Mouse (Mus musculus) lung, postnatal 25 days (tissue): Measurements from ENCODE around the gene Elovl7.

Source experiments
- DNase-seq: peaks from one replicate; pipeline ENCODE4 v3.0.0; 2022; ENCODE audit warnings: low spot score

Elovl7 gene

DNA sequence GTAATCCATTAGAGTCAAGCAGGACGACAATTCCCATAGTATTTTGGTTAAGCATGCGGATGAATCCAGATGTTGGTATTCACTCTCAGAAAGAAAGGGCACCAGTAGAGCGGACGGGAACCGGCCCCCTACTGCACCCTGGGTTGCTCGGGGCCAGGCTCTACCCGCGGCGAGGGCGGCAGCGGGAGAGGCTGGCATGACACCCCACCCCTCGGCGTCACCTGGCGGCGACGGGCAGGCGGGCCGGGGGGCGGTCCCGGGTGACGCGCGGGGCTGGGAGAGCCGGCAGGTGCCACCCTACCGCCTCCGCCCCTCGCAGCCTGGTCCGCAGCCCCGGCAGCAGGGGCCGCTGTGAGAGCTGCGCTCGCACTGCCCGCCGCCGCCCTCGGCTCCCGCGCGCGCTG lies at the start of gene Elovl7:
TSS of gene Elovl7 (plus strand) at position 324 of the 404 bp plus-strand sequence.
- DNase-seq = peak; percentile 86

- no peak for DNase-seq
Observed at GRCm38 (mm10) chr13:108164621-108165020, 49.6 kb upstream of the Elovl7 start.

DNA sequence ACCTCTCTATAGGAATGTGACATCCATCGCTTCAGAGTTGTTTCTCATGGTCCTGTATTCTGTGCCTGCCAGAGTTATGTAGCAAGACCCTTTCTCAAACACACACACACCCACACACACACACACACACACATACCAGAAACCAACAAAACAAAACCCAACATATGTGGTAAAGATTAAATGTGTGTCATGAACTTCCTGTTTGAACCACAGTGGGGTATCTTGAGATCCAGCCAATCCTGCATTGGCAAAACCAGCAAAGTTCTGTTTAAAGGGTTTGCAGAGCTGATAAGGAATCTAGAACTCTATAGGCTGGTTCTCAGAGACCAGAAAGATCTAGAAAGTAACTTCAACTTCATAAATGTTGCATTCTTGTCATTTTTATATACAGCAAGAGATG lies 44.2 kb upstream of the Elovl7 start:
- DNase-seq = no peak

- no peak for DNase-seq
Observed at GRCm38 (mm10) chr13:108170511-108170910, 43.7 kb upstream of the Elovl7 start.

DNA sequence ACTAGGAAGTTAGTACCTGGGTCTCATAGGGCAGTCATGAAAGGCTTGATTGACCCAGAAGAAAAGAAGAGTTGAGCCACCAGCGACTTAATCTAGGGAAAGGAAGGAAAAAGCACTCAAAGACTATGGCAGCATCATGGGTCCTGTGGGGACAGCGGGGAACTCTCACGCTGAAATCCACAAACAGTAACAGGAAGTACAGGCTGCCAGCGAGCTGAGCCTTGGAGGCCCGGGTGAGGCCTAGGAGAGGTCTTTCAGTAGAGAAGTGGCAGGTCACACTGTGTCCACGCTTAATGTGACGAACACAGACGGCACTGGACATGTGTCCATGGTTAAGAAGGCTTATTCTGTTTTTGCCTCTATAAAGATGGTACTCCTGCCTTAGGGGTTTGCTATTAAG lies 34.6 kb upstream of the Elovl7 start:
- DNase-seq = no peak

DNA sequence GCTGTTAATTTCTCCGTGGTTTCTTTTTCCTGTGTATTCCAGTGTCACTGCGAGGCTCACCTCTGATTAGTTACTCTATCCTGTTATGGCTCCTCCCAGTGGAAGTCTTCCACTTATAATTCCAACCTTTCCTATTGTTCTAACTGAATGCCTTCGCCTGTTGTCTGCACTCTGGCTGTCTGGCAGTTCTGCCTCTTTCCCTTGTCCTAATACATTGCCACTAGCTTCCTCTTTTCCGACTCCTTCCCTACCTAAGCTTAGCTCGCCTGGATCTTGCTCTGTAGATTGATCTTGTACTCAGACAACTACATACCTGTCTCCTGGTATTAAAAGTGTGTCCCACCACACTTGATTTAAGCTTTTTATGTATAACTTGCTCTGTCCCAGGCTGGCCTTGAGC lies 33.4 kb upstream of the Elovl7 start:
- DNase-seq = no peak

DNA sequence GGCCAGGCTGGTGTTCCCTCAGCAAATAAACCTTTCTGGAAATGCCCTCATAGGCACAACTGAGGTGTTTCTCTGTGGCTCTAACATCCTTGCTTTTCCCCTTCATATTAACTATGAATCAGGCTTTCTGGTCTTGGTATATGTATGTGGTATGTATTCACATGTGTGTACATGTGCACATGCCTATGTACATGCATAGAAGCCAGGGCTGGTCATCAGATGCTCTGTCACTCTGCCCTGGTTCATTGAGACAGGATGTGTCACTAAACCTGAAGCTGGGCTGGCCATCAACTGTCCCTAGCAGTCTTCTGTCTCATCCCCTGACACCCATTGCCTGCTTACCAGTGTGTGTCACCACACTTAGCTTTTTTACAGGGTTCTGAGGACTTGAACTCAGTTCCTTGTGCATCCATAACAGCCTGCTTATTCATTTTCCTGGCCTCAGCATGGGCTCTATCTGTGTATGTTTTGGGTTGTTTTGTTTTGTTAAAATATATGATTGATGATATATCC lies 29.4 kb upstream of the Elovl7 start:
- no peak for DNase-seq

DNA sequence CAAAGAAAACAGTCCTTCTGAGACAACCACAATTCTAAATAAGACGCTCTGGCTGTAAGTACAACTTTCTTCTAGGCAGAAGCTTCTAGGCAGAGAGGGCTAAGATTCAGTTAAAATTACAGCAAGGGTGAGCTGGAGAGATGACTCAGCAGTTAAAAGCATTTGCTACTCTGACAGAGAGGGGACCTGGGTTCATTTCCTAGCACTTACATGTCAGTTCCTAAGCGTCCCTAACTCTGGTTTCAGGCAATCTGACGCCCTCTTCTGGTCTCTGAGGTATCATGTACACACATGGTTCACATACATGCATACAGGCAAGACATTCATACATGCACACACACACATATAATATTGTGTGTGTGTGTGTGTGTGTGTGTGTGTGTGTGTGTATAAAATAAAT lies 28.7 kb upstream of the Elovl7 start:
- DNase-seq = no peak

GRCm38 (mm10) chr13:108187994-108188393 lies 26.2 kb upstream of the Elovl7 start:
- no peak for DNase-seq

GRCm38 (mm10) chr13:108191074-108191720 lies 23.0 kb upstream of the Elovl7 start:
- DNase-seq = peak; percentile 55

DNA sequence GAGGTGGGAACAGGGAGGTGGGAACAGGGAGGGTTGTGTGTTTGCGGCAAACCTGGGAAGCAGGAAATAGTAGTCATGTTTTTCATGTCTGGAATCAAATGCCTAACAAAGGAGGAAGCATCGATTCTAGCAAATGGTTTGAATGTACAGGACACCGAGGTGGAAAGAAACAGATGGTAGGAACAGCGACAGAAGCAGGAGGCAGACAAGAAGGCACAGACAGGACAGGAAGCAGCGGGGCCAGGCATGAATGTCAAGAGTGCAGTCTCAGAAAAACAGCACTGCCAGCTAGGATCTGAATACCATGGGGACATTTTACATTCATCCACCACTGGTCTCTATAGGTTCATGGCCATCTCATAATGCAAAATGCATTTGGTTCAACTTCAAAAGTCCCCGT lies 18.7 kb upstream of the Elovl7 start:
- DNase-seq = no peak

- DNase-seq = no peak
Observed at GRCm38 (mm10) chr13:108204857-108205256, 9.3 kb upstream of the Elovl7 start.

DNA sequence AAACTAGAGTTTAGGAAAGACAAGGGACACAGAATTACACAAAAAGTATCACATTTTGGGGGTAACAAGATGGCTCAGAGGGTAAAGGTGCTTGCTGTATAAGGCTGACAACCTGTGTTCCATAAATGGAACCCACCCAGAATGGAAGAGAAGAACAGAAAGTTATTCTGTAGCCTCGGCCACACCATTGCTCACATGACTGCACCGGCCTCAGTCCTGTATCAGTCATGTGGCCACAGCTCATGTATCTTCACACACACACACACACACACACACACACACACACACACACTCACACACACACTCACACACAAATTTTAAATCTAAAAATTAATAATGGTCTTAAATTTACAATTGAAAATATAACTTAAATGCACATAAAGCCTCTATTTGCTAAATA lies 6.8 kb upstream of the Elovl7 start:
- no peak for DNase-seq

DNA sequence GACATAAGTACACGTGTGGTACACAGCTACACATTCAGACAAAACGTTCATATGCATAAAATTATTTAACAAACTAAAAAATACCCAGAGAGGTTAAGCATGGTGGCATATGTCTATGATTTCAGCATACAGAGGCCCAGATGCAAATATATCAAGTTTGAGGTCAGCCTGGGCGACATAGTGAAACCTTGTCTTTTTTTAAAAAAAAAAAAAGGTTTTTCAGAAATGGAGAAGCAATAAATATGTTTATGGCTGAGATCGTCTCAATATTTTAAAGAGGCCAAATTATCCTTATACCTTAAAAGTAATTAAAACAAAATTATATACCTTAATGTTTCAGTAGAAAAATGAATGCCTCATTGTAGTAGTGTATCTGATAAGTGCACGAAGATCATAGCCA lies 6.1 kb upstream of the Elovl7 start:
- DNase-seq = no peak

GRCm38 (mm10) chr13:108210960-108211359 lies 3.2 kb upstream of the Elovl7 start:
- no peak for DNase-seq

DNA sequence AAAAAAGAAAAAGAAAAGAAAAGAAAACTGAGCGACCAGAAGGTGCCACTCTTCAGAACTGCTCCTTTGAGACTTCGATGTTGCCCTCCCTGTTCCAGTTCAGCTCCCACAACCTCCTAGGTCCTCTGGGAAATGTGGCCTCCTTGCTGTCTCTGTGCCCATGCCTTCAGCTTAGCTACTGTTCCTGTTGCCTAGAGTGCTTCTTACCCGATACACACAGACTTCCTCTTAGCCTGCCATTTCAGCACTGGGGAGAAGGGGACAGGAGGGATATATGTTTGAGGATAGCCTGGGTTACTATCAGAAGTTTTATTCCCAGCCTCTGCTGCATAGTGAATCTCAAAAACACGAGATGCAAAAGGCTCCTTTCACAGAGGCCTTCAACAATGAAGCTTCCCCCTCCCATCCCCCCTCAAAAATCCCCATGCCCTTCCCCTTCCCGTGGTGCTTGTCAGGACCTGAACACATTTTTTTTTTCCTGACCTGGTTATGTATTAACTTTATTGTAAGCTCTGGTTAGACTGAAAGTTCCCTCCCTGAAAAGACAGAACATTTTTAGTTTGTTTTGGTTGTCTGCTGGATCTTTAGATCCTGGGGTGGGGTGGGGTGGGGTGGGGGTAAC lies 1.7 kb upstream of the Elovl7 start:
- no peak for DNase-seq

GRCm38 (mm10) chr13:108214485-108215107 lies 392 bp downstream of the Elovl7 start:
- DNase-seq = peak; percentile 4

- no peak for DNase-seq
Observed at GRCm38 (mm10) chr13:108215231-108215780, 1.1 kb downstream of the Elovl7 start.

DNA sequence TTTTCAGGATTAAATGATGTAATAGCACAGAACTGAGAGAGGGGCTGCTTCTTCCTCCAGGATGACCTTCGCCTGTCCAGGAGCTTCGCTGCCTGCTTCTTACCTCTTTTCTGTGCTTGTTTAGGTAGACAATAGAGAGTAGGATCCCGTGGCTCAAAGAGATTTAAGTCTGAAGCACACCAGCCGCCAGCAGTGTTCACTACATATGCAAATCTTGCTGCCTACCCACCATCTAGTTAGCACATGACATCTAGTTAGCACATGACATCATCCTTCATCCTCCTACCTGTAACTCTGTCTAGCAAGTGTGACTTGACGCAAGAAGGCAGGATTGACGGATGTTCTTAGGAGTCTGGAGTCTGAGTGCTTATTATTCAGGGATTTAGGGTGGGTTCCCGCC lies 5.6 kb downstream of the Elovl7 start:
- no peak for DNase-seq

GRCm38 (mm10) chr13:108229191-108229590 lies 15.0 kb downstream of the Elovl7 start:
- DNase-seq = no peak

- peak; percentile 44 for DNase-seq
Observed at GRCm38 (mm10) chr13:108229634-108230330, 15.6 kb downstream of the Elovl7 start.

GRCm38 (mm10) chr13:108240012-108240411 lies 25.8 kb downstream of the Elovl7 start:
- no peak for DNase-seq
